Mouse (Mus musculus) mature B cell (primary cell): ENCODE measurements around the gene Hnf1b.

ENCODE experiments used
- in situ Hi-C: fragments of 300-500 bp; cut with MboI; formaldehyde crosslinking; loops from 2 replicates; pipeline ENCODE4 v1.14.3; 2019

Hnf1b gene

GRCm38 (mm10) chr11:83896430-83897410, 46.9 kb downstream of the Hnf1b start:
- in situ Hi-C loops: no loop called here

- in situ Hi-C loops: no loop called here
Observed at GRCm38 (mm10) chr11:83897569-83897968, 47.7 kb downstream of the Hnf1b start.

- in situ Hi-C loops: no loop called here
Observed at GRCm38 (mm10) chr11:83902812-83903211, 52.9 kb downstream of the Hnf1b start.

- in situ Hi-C loops: no loop called here
Observed at GRCm38 (mm10) chr11:83905756-83906155, 55.9 kb downstream of the Hnf1b start.

- in situ Hi-C loops: no loop called here
Observed at GRCm38 (mm10) chr11:83908376-83908775, 58.5 kb downstream of the Hnf1b start.

GRCm38 (mm10) chr11:83913824-83914311, 64.0 kb downstream of the Hnf1b start:
- in situ Hi-C loops: no loop called here

- in situ Hi-C loops: no loop called here
Observed at GRCm38 (mm10) chr11:83914501-83914900, 64.6 kb downstream of the Hnf1b start.

- in situ Hi-C loops: no loop called here
Observed at GRCm38 (mm10) chr11:83922600-83922999, 72.7 kb downstream of the Hnf1b start.

- in situ Hi-C loops: loop anchor here (25.0 kb wide), 1 partner anchor 365 kb away; no protein-coding TSS in a partner anchor
Observed at GRCm38 (mm10) chr11:83927097-83927496, 77.2 kb downstream of the Hnf1b start.

- in situ Hi-C loops: loop anchor here (10.0 to 25.0 kb wide), 2 partner anchors 128 to 370 kb away; no protein-coding TSS in a partner anchor
Observed at GRCm38 (mm10) chr11:83932506-83933106, 82.7 kb downstream of the Hnf1b start.

- in situ Hi-C loops: loop anchor here (10.0 to 25.0 kb wide), 2 partner anchors 129 to 371 kb away; no protein-coding TSS in a partner anchor
Observed at GRCm38 (mm10) chr11:83933376-83933775, 83.5 kb downstream of the Hnf1b start.

- in situ Hi-C loops: loop anchor here (10.0 to 25.0 kb wide), 2 partner anchors 131 to 374 kb away; no protein-coding TSS in a partner anchor
Observed at GRCm38 (mm10) chr11:83935986-83936665, 86.3 kb downstream of the Hnf1b start.

GRCm38 (mm10) chr11:83938556-83938955, 88.7 kb downstream of the Hnf1b start:
- in situ Hi-C loops: loop anchor here (10.0 to 25.0 kb wide), 2 partner anchors 134 to 376 kb away; no protein-coding TSS in a partner anchor

GRCm38 (mm10) chr11:83941950-83942840, 92.3 kb downstream of the Hnf1b start, which contains the start of gene Ddx52:
Gene Ddx52 (plus strand): TSS chr11:83942062.
- in situ Hi-C loops: loop anchor here (25.0 kb wide), 1 partner anchor 380 kb away; no protein-coding TSS in a partner anchor
